Comparison of ENCODE assay signal across 28 mouse cellular contexts in genomic region chr5:22003858-22004257, GRCm38 (mm10).
A peak's percentile ranks its signal among the peaks of the same experiment; 100 is the strongest.
DNase-seq lines count a peak whose midpoint lies in the region; ATAC-seq and TF ChIP-seq lines count a peak whose summit lies in the region.
"Had no signal": no experiment of that assay in that cellular context is flagged by ENCODE, and none has a peak within 500 bp of the region (broad histone marks: within the 10 kb centered on the region; RNA-seq: fewer than 3 reads in every experiment).

No protein-coding gene starts in this region.

- H3K9me3 ChIP-seq in heart, embryonic 11.5 days (replicated peaks; ENCODE audit: control insufficient read depth, low read length) = no peaks in the 10 kb centered on the region
- no peaks in the 10 kb centered on the region for H3K9me3 ChIP-seq in liver, postnatal 0 days (ENCODE audit: low read length)
- no peaks in the 10 kb centered on the region for H3K9me3 ChIP-seq in liver, embryonic 11.5 days (ENCODE audit: control insufficient read depth, low read length)
- H3K9me3 ChIP-seq: embryonic facial prominence, embryonic 12.5 days; heart, embryonic 12.5 days; hindbrain, embryonic 10.5 days; kidney, embryonic 15.5 days; limb, embryonic 12.5 days; neural tube, embryonic 13.5 days had no signal

- no peak for DNase-seq in cerebellum, adult 2 months
- no peak for DNase-seq in cerebellum, adult 11 months
- peak; percentile 64 for DNase-seq in heart, adult 11 months
- DNase-seq in liver, postnatal 0 days = no peak
- DNase-seq in liver, embryonic 11.5 days (ENCODE audit: low spot score) = no peak
- DNase-seq in adrenal gland, adult 18-20 months (ENCODE audit: low spot score in 2 of 2) = no peak
- DNase-seq: adrenal gland, adult 2 months; embryo, embryonic 11 days; gastrocnemius, postnatal 25 days; heart, adult 18-20 months; heart, postnatal 10 days; kidney, adult 11 months; kidney, postnatal 36 days; lung, postnatal 36 days; right cerebral cortex, postnatal 4 days; thymus, postnatal 4 days had no signal

- no peak overlapping the region for H3K4me2 ChIP-seq in heart, embryonic 11.5 days
- H3K4me2 ChIP-seq in liver, postnatal 0 days (ENCODE audit: low read depth, low read length) = no peak overlapping the region
- H3K4me2 ChIP-seq in liver, embryonic 11.5 days = no peak overlapping the region
- H3K4me2 ChIP-seq: embryonic facial prominence, embryonic 12.5 days; heart, embryonic 12.5 days; kidney, embryonic 15.5 days; limb, embryonic 12.5 days; midbrain, embryonic 11.5 days; neural tube, embryonic 13.5 days had no signal

- no peaks in the 10 kb centered on the region for H3K27me3 ChIP-seq in cerebellum, adult 2 months (ENCODE audit: control insufficient read depth, insufficient read depth, low read length)
- no peaks in the 10 kb centered on the region for H3K27me3 ChIP-seq in heart, embryonic 11.5 days (ENCODE audit: control insufficient read depth, insufficient read depth, low read length)
- H3K27me3 ChIP-seq in liver, postnatal 0 days (ENCODE audit: insufficient read depth, low read length) = no peaks in the 10 kb centered on the region
- H3K27me3 ChIP-seq in liver, embryonic 11.5 days (replicated peaks; ENCODE audit: control insufficient read depth, insufficient read depth, low read length) = no peaks in the 10 kb centered on the region
- H3K27me3 ChIP-seq: embryonic facial prominence, embryonic 12.5 days; heart, embryonic 12.5 days; kidney, embryonic 15.5 days; limb, embryonic 12.5 days; neural tube, embryonic 13.5 days had no signal

- peaks cover 4% of the 10 kb centered on the region; the same call in 1 of the 2 replicates for H3K4me1 ChIP-seq in cerebellum, adult 2 months (ENCODE audit: control insufficient read depth, insufficient read depth, low read length)
- no peaks in the 10 kb centered on the region for H3K4me1 ChIP-seq in heart, embryonic 11.5 days (ENCODE audit: control insufficient read depth, insufficient read depth, low read length)
- H3K4me1 ChIP-seq in liver, postnatal 0 days (ENCODE audit: insufficient read depth) = no peaks in the 10 kb centered on the region
- H3K4me1 ChIP-seq in liver, embryonic 11.5 days (replicated peaks; ENCODE audit: control insufficient read depth, insufficient read depth, low read length) = no peaks in the 10 kb centered on the region
- H3K4me1 ChIP-seq: embryonic facial prominence, embryonic 12.5 days; heart, embryonic 12.5 days; hindbrain, embryonic 10.5 days; limb, embryonic 12.5 days; neural tube, embryonic 13.5 days had no signal

- WGBS in cerebellum, adult 2 months = 24% methylated on average over 4 of the region's 4 CpGs
- WGBS in heart, embryonic 11.5 days (ENCODE audit: insufficient replicate concordance) = 75% methylated on average over 4 of the region's 4 CpGs
- 67% methylated on average over 4 of the region's 4 CpGs for whole genome bisulfite sequencing in liver, postnatal 0 days (ENCODE audit: insufficient replicate concordance)
- WGBS in liver, embryonic 11.5 days = 81% methylated on average over 4 of the region's 4 CpGs

- H3K4me3 ChIP-seq in cerebellum, adult 2 months (replicated peaks; ENCODE audit: insufficient read depth, low read depth, low read length) = no peak overlapping the region
- no peak overlapping the region for H3K4me3 ChIP-seq in heart, embryonic 11.5 days (ENCODE audit: low read depth, low read length)
- H3K4me3 ChIP-seq in liver, postnatal 0 days (ENCODE audit: low read depth, low read length) = no peak overlapping the region
- H3K4me3 ChIP-seq in liver, embryonic 11.5 days (ENCODE audit: low read depth, low read length) = no peak overlapping the region
- H3K4me3 ChIP-seq: embryonic facial prominence, embryonic 12.5 days; heart, embryonic 12.5 days; hindbrain, embryonic 10.5 days; kidney, embryonic 15.5 days; layer of hippocampus, adult 2 months; left cerebral cortex, adult 2 months; limb, embryonic 12.5 days; neural tube, embryonic 13.5 days had no signal

- no peak overlapping the region for H3K9ac ChIP-seq in heart, embryonic 11.5 days (ENCODE audit: low read depth, low read length)
- no peak overlapping the region for H3K9ac ChIP-seq in liver, postnatal 0 days (replicated peaks)
- no peak overlapping the region for H3K9ac ChIP-seq in liver, embryonic 11.5 days (ENCODE audit: low read depth, low read length)
- H3K9ac ChIP-seq: embryonic facial prominence, embryonic 12.5 days; heart, embryonic 12.5 days; kidney, embryonic 15.5 days; limb, embryonic 12.5 days; neural tube, embryonic 13.5 days had no signal

- no peaks in the 10 kb centered on the region for H3K36me3 ChIP-seq in heart, embryonic 11.5 days (ENCODE audit: control insufficient read depth, insufficient read depth, low read length)
- H3K36me3 ChIP-seq in liver, postnatal 0 days (replicated peaks; ENCODE audit: insufficient read depth, low read length) = no peaks in the 10 kb centered on the region; the same call in 1 of the 2 replicates
- no peaks in the 10 kb centered on the region for H3K36me3 ChIP-seq in liver, embryonic 11.5 days (ENCODE audit: control insufficient read depth, insufficient read depth, low read length)
- H3K36me3 ChIP-seq: embryonic facial prominence, embryonic 12.5 days; heart, embryonic 12.5 days; hindbrain, embryonic 10.5 days; kidney, embryonic 15.5 days; limb, embryonic 12.5 days had no signal

- no peak overlapping the region for H3K27ac ChIP-seq in cerebellum, adult 2 months (ENCODE audit: insufficient read depth, low read length)
- H3K27ac ChIP-seq in heart, embryonic 11.5 days (ENCODE audit: low read depth, low read length) = no peak overlapping the region
- H3K27ac ChIP-seq in liver, postnatal 0 days (ENCODE audit: low read depth) = no peak overlapping the region
- no peak overlapping the region for H3K27ac ChIP-seq in liver, embryonic 11.5 days (ENCODE audit: low read depth, low read length)
- H3K27ac ChIP-seq: embryonic facial prominence, embryonic 12.5 days; hindbrain, embryonic 10.5 days; kidney, embryonic 15.5 days; layer of hippocampus, adult 2 months; left cerebral cortex, adult 2 months; limb, embryonic 12.5 days; neural tube, embryonic 13.5 days had no signal

- peak; percentile 26; the same call in 1 of the 2 replicates for TF ChIP-seq CTCF in cerebellum, adult 2 months (IDR thresholded peaks at IDR 0.05; ENCODE audit: borderline replicate concordance, insufficient read depth, low read depth, low read length)
- TF ChIP-seq CTCF in liver, postnatal 0 days (IDR thresholded peaks at IDR 0.05; ENCODE audit: low read depth) = 0 out of 2 replicates have a peak, but pooled peaks have one; percentile 9

- no peak for ATAC-seq in heart, embryonic 11.5 days (replicated peaks; ENCODE audit: insufficient number of reproducible peaks, low FRiP score, low TSS enrichment)
- no peak for ATAC-seq in liver, postnatal 0 days
- ATAC-seq in liver, embryonic 11.5 days (replicated peaks; ENCODE audit: low FRiP score) = no peak
- ATAC-seq: forebrain, embryonic 14.5 days; hindbrain, embryonic 16.5 days had no signal

- no peak for TF ChIP-seq POLR2A in cerebellum, adult 2 months (IDR thresholded peaks at IDR 0.05; ENCODE audit: borderline replicate concordance, insufficient read depth, low read length)

- no peak for TF ChIP-seq EP300 in liver, postnatal 0 days (IDR thresholded peaks at IDR 0.05; ENCODE audit: low read depth)
